ENCODE assay signal across 12 mouse cellular contexts in the genomic region with DNA sequence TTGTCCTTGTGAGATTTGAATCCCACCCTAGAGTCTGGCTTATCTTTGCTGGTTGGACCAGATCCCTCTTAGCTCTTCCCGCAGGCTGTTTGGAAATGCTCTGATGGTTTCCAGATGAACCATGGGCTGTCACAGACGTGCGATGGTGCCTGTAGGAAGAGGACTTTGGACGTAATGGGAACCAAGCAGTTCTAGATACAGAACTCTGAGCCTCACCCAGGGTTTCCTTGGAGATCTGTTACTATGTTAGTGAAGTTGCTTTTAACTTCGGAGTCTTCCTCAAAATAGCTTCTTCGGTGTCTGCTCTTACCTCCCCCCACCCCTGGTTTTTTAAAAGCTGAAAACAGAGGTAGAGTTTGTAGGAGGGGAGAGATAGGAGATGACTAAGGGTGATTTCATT. TPM values are rescaled to one million over a fixed set of nuclear protein-coding genes. Genes with fewer than 3 reads are reported as not detected.
DNase-seq lines count a peak whose midpoint lies in the region; ATAC-seq and TF ChIP-seq lines count a peak whose summit lies in the region.
"Had no signal": no experiment of that assay in that cellular context is flagged by ENCODE, and none has a peak within 500 bp of the region (broad histone marks: within the 10 kb centered on the region; RNA-seq: fewer than 3 reads in every experiment).

No protein-coding gene starts in this region.

- no peak for TF ChIP-seq CTCF in kidney, adult 2 months (conservative IDR thresholded peaks at IDR 0.05; ENCODE audit: insufficient read depth, insufficient read length, low read depth, low read length)

- H3K27ac ChIP-seq in kidney, adult 2 months (ENCODE audit: insufficient read depth, low read depth, low read length): no peak overlapping the region
- H3K27ac ChIP-seq in kidney, embryonic 14.5 days (ENCODE audit: low read depth, low read length): no peak overlapping the region
- no peak overlapping the region for H3K27ac ChIP-seq in intestine, embryonic 15.5 days

- peaks cover 9% of the 10 kb centered on the region; the same call in 1 of the 2 replicates for H3K4me1 ChIP-seq in kidney, adult 2 months (ENCODE audit: control insufficient read depth, insufficient read depth, low read length)
- H3K4me1 ChIP-seq in kidney, embryonic 14.5 days (ENCODE audit: control insufficient read depth, insufficient read depth, low read length): peaks cover 8% of the 10 kb centered on the region; the same call in 1 of the 2 replicates
- H3K4me1 ChIP-seq in intestine, embryonic 15.5 days (replicated peaks): peaks cover 13% of the 10 kb centered on the region

- no peaks in the 10 kb centered on the region for H3K36me3 ChIP-seq in kidney, adult 2 months (ENCODE audit: control insufficient read depth, insufficient read depth, low read length)
- no peaks in the 10 kb centered on the region for H3K36me3 ChIP-seq in kidney, embryonic 14.5 days (ENCODE audit: control insufficient read depth, insufficient read depth, low read length)
- H3K36me3 ChIP-seq in intestine, embryonic 15.5 days: no peaks in the 10 kb centered on the region

- WGBS in kidney, adult 2 months: 54% methylated on average over 6 of the region's 6 CpGs
- 64% methylated on average over 6 of the region's 6 CpGs for WGBS in kidney, embryonic 14.5 days
- 47% methylated on average over 6 of the region's 6 CpGs for WGBS in intestine, embryonic 15.5 days

- no peaks in the 10 kb centered on the region for H3K27me3 ChIP-seq in kidney, adult 2 months (replicated peaks; ENCODE audit: control insufficient read depth, insufficient read depth, low read length)
- H3K27me3 ChIP-seq in kidney, embryonic 14.5 days (ENCODE audit: control insufficient read depth, insufficient read depth, low read length): peaks cover 3% of the 10 kb centered on the region; the same call in 1 of the 2 replicates
- no peaks in the 10 kb centered on the region for H3K27me3 ChIP-seq in intestine, embryonic 15.5 days (replicated peaks)

- H3K4me3 ChIP-seq in kidney, adult 2 months (ENCODE audit: insufficient read depth, low read depth, low read length): no peak overlapping the region
- no peak overlapping the region for H3K4me3 ChIP-seq in kidney, embryonic 14.5 days (ENCODE audit: low read length)
- H3K4me3 ChIP-seq in intestine, embryonic 15.5 days (replicated peaks): no peak overlapping the region; the same call in 1 of the 2 replicates

- H3K9me3 ChIP-seq in kidney, embryonic 14.5 days (ENCODE audit: control insufficient read depth, low read length): 0 out of 2 replicates have a peak, but pooled peaks cover 3% of the 10 kb centered on the region
- H3K9me3 ChIP-seq in intestine, embryonic 15.5 days: no peaks in the 10 kb centered on the region

- ATAC-seq in kidney, embryonic 14.5 days (ENCODE audit: low FRiP score, low TSS enrichment): no peak
- no peak for ATAC-seq in intestine, embryonic 15.5 days

- no peak for TF ChIP-seq POLR2A in kidney, adult 2 months (IDR thresholded peaks at IDR 0.05; ENCODE audit: low read depth, low read length)

- peak; percentile 48 for DNase-seq in kidney, adult 2 months
- peak; percentile 23 for DNase-seq in right cerebral cortex, adult 18-20 months
- no peak for DNase-seq in right cerebral cortex, postnatal 4 days
- DNase-seq in right cerebral cortex, postnatal 10 days (ENCODE audit: low spot score in 2 of 2): peak; percentile 57 to 70
- no peak for DNase-seq in spleen, adult 12 weeks (ENCODE audit: low spot score)
- DNase-seq in MN1 (ENCODE audit: low spot score): no peak
- DNase-seq: cerebellum, adult 9-11 months; kidney, adult 11 months; spleen, adult 18-20 months; thymus, postnatal 14 days had no signal

- H3K9ac ChIP-seq in kidney, embryonic 14.5 days (ENCODE audit: low read depth, low read length): no peak overlapping the region
- H3K9ac ChIP-seq in intestine, embryonic 15.5 days: no peak overlapping the region

- H3K4me2 ChIP-seq in kidney, embryonic 14.5 days (replicated peaks; ENCODE audit: low read depth, low read length): no peak overlapping the region
- peak overlapping the region; percentile 89; the same call in 1 of the 2 replicates for H3K4me2 ChIP-seq in intestine, embryonic 15.5 days (replicated peaks)

RNA-seq across cellular contexts. Expression of a gene that starts 1.6 kb away (rescaled TPM):
- polyA plus RNA-seq in kidney, adult 2 months (2012; rRNA removed): 7.0 and 7.3 TPM in 2 replicates
- polyA plus RNA-seq in kidney, embryonic 14.5 days (2014; fragmentation: Nextera tagmentation; extraction: Ambion mirVana): 2.1 and 2.6 TPM in 2 replicates
- 2.5 and 2.9 TPM in 2 replicates for polyA plus RNA-seq in intestine, embryonic 15.5 days (2015; fragmentation: Nextera tagmentation; extraction: Ambion mirVana)

RNA-seq across cellular contexts. Expression of a gene that starts 2.6 kb away (rescaled TPM):
- 24.4 and 49.4 TPM in 2 replicates for polyA plus RNA-seq in kidney, adult 2 months (2012; rRNA removed)
- 479 and 639 TPM in 2 replicates for polyA plus RNA-seq in kidney, embryonic 14.5 days (2014; fragmentation: Nextera tagmentation; extraction: Ambion mirVana)
- 387 and 549 TPM in 2 replicates for polyA plus RNA-seq in intestine, embryonic 15.5 days (2015; fragmentation: Nextera tagmentation; extraction: Ambion mirVana)

RNA-seq across cellular contexts. Expression of a gene that starts 46.2 kb away (rescaled TPM):
- 28.2 and 31.3 TPM in 2 replicates for polyA plus RNA-seq in kidney, adult 2 months (2012; rRNA removed)
- polyA plus RNA-seq in kidney, embryonic 14.5 days (2014; fragmentation: Nextera tagmentation; extraction: Ambion mirVana): 6.6 and 15.2 TPM in 2 replicates
- 20.3 and 21.8 TPM in 2 replicates for polyA plus RNA-seq in intestine, embryonic 15.5 days (2015; fragmentation: Nextera tagmentation; extraction: Ambion mirVana)

Comparison
In these comparisons a context has a peak if more than half of its experiments do, and no peak if none do; other contexts are left out.
1. DNase-seq: peak in kidney, adult 2 months (single experiment), right cerebral cortex, adult 18-20 months (single experiment) and right cerebral cortex, postnatal 10 days (2 of 2); none in right cerebral cortex, postnatal 4 days (single experiment), spleen, adult 12 weeks (single experiment) and MN1 (single experiment).